ENCODE assay signal across 8 mouse cellular contexts in the genomic region with DNA sequence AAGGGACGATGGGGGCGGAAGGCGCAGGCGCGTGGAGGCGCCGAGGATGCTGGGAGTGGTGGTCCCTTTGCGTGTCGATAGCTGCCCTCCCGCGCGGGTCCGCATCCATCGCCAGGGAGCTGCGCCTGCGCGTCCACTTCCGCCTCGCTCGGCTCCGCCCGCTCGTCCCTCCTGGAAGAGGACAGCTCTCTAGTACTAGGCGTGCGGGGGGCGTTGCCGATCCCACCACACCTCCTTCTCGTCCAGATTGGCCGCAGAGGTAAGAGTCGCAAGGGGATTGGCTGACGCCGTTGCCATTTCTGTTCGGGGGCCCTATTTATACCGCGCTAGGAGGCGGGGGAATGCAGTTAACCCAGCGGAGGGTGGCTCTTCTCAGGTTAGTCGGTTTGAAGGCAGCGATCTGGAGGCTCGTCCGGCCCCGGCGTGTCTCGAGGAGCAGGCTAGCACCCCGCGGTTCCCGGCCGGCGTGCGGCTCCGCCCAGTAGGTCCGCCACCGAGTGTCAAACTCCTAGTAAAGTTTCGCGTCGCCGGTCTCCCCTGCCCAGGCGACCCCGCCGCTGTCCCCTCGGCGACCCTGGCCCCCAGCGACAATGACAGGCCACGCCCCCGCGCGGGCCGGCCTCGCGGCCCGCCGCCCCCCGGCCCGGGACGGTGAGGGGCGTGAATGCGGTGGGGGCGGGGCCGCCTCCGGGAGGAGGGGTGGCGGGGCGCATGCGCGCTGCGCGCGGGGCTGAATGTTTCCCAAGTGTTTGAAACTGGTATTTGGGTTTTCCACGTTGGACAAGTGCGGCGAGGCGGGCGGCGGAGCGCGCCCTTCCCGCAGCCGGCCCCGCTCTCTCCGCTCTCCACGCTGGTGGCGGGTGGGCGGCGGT. TPM values are rescaled to one million over a fixed set of nuclear protein-coding genes. Genes with fewer than 3 reads are reported as not detected.
DNase-seq lines count a peak whose midpoint lies in the region; ATAC-seq lines count a peak whose summit lies in the region.

No protein-coding gene starts in this region.

- peak; percentile 99 to 100 for DNase-seq in adrenal gland, adult (ENCODE audit: inconsistent age in 2 of 2, low spot score in 1 of 2)
- peak; percentile 99 for DNase-seq in embryo, embryonic 10.5 days (ENCODE audit: low spot score)
- peak; percentile 100 for DNase-seq in gastrocnemius, postnatal 14 days
- DNase-seq in left cerebral cortex, postnatal 10 days (ENCODE audit: extremely low spot score in 1 of 2, low spot score in 2 of 2): peak; percentile 100
- DNase-seq in right cerebral cortex, postnatal 25 days: peak; percentile 100
- DNase-seq in urinary bladder, postnatal 4 days (ENCODE audit: low spot score in 2 of 2): peak; percentile 99 to 100

- intact Hi-C loops in gastrocnemius, postnatal 14 days (cut with DNase I; ENCODE audit: low total_unique reads): no loop called here
- intact Hi-C loops in left cerebral cortex, postnatal 10 days (cut with DNase I): loop anchor here (5.0 to 10.0 kb wide), 3 partner anchors 46 to 149 kb away; a partner anchor contains a TSS

- peak; percentile 63 for ATAC-seq in inflammation-experienced regulatory T-cells, adult 6 months
- peak; percentile 72 for ATAC-seq in megakaryocyte-erythroid progenitor cell, adult 5-6 weeks (replicated peaks; ENCODE audit: low FRiP score, low TSS enrichment, poor library complexity, severe bottlenecking)

RNA-seq across cellular contexts. Expression of a gene that starts 0.6 kb away (rescaled TPM):
- total RNA-seq in gastrocnemius, postnatal 14 days (2021): 10 to 100 TPM; 21.0 to 21.2 TPM
- polyA plus RNA-seq in inflammation-experienced regulatory T-cells, adult 6 months (2017; shearing (Covaris generic)): 10 to 100 TPM; 59.2 to 68.3 (median 67.9) TPM
- 10 to 100 TPM; 36.1 to 40.2 TPM for total RNA-seq in left cerebral cortex, postnatal 10 days (2021)
- total RNA-seq in megakaryocyte-erythroid progenitor cell, adult 5-6 weeks (2014; fragmentation: Nextera tagmentation): 27.3 and 32.6 TPM in 2 replicates
- total RNA-seq in megakaryocyte-erythroid progenitor cell, adult 5-6 weeks (2017): 48.1 and 71.3 TPM in 2 replicates

RNA-seq across cellular contexts. Expression of a gene that starts 5.4 kb away (rescaled TPM):
- 10 to 100 TPM; 12.8 to 13.8 TPM for total RNA-seq in gastrocnemius, postnatal 14 days (2021)
- 10 to 100 TPM; 10.2 to 17.0 (median 13.0) TPM for polyA plus RNA-seq in inflammation-experienced regulatory T-cells, adult 6 months (2017; shearing (Covaris generic))
- total RNA-seq in left cerebral cortex, postnatal 10 days (2021): 10 to 100 TPM; 22.5 to 24.5 TPM
- 41.0 and 77.9 TPM in 2 replicates for total RNA-seq in megakaryocyte-erythroid progenitor cell, adult 5-6 weeks (2014; fragmentation: Nextera tagmentation)
- total RNA-seq in megakaryocyte-erythroid progenitor cell, adult 5-6 weeks (2017): 38.7 and 41.7 TPM in 2 replicates

RNA-seq across cellular contexts. Expression of a gene that starts 58.6 kb away (rescaled TPM):
- 10 to 100 TPM; 23.4 to 27.3 TPM for total RNA-seq in gastrocnemius, postnatal 14 days (2021)
- 10 to 100 TPM; 49.1 to 66.5 (median 55.2) TPM for polyA plus RNA-seq in inflammation-experienced regulatory T-cells, adult 6 months (2017; shearing (Covaris generic))
- 10 to 100 TPM; 55.8 to 60.0 TPM for total RNA-seq in left cerebral cortex, postnatal 10 days (2021)
- total RNA-seq in megakaryocyte-erythroid progenitor cell, adult 5-6 weeks (2014; fragmentation: Nextera tagmentation): 27.5 and 63.2 TPM in 2 replicates
- total RNA-seq in megakaryocyte-erythroid progenitor cell, adult 5-6 weeks (2017): 35.5 and 46.5 TPM in 2 replicates

Comparison
In these comparisons a context has a peak if more than half of its experiments do, and no peak if none do; other contexts are left out.
1. Peak in every context shown above with its lines: DNase-seq and ATAC-seq.